Mouse (Mus musculus): Measurements from ENCODE around the gene Zfp568.
"Not testable (repeated sequence)": the region's sequence is repeated elsewhere in the genome, so short reads cannot be mapped to it uniquely, and the experiment has no call there.

The Zfp568 gene

DNA sequence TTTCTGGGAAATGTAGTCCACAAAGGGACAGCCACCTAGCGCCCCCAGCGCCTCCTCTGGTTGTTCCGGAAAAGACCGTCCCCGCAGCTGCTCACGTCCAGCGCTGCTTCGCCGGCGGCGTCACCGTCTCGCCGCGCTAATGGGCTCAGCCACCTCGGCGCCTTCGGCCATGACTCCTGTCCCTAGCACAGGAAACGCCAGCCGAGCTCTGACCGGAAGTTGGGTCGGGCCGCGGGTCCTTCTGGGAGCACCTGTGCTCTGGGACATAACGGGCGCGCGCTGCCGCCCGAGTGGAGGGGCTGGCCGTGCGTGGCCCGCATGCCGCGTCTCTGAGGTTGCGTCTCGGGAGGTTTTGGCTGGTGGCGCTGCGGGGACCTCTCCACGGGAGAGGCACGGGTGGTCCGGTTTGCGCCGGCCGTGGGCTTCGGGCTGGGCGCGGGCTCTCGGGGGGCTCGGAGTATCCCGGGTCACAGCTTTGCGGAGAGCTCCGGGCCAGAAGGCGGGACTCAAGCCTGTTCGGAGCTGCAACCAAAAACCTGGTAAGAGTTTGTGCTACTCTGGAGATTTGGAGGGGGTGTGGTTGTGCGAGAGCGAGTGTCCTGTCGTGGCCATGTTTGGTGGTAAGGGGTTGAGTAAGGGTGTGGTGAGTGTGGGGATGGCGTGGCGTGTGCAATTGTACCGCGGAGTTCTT, at the start of gene Zfp568:
TSS of gene Zfp568 (plus strand) at position 266 of the 691 bp plus-strand sequence.
- DNase-seq (ENCODE audit: low spot score in 2 of 2) = peak; percentile 85 to 93

DNA sequence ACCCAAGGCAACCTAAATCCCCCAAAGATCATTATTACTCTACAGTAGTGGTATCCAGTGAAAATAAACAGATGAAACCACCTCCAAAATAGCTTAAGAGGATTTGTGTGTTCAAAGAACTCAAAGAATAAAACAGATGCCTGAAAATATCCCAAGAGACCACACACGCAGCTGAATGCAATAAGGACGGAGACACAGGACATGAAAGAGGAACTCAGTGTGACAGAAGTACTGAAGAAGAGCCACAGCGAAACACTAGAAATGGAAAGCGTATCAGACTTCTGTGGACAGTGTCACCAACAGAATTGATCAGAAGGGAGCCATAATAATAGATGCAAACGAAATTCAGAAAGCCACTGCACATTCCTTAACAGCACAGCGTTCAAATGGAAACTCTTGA, 44.9 kb upstream of the Zfp568 start:
- DNase-seq (ENCODE audit: low spot score in 2 of 2) = no peak

DNA sequence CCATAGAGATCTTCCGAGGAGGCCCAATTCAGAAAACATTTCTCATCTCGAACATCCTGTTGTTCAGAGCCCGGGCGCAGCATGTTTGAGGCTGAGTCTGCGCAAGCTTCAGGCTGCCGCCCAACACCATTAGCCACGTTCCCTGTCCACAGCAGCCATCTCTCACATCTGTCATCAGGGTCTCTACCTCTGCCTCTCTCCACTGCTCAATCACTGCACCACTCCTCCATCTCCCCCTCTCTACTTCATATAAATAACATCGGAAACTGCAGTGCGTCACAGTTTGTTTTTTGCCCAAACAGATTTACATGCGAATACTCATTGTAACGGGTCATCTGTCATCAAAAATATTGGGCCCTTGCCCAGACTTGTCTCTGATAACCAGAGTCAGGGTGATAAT, 42.7 kb upstream of the Zfp568 start:
- no peak for DNase-seq (ENCODE audit: low spot score in 2 of 2)

DNA sequence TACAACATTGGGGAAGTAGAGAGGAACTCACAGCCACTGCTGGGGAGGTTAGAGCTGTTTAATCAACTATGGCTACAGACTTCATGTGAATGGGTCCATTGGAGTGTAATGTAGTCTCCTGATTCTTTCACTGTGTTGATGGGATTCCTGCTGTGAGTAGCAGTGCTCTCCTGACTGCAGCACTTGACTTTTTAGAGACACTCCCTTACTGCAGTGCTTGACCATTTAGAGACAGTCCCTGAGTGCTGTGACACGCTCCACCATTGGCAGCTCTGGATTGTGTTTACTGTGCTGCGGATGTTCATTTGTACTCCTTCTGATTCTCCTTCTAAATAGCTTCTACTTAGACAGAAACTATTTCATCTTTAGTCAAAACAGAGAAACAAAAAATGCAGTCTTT, 41.0 kb upstream of the Zfp568 start:
- DNase-seq (ENCODE audit: low spot score in 2 of 2) = no peak

DNA sequence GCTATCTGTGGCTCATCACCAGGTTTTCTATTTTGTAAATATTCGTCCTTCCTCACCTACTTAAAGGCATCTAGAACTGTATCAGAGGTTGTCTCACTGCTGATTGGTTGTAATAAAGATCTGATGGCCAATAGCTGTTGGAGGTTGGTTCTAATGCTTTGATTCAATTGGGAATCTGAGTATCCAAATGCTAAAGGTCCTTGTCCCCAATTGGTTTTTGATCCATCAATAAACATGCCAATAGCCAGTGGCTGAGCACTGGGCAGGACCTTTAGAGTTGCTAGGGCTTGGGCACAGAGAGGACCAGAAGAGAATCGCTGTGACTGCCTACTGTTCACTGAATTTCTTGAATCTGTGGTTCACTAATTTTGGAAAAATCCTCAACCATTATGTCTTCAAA, 40.0 kb upstream of the Zfp568 start:
- no peak for DNase-seq (ENCODE audit: low spot score in 2 of 2)

DNA sequence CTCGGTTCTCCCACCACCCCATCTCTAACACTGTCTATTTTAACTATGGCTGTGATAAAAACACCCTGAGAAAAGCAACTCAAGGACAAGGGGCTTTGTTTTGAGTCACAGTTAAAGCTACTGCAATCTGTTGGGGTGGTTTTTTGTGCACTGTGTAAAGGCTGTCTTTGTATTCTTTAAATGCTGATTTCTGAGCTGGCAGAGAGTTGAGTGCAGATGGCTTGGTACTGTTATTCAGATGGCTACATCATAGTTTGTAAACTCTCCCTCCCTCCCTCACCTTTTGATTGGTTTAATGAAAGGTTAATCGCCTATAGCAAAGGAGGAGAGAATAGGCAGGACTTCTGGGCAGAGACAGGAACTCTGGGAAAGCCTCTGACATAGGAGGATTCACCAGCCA, 39.6 kb upstream of the Zfp568 start:
- no peak for DNase-seq (ENCODE audit: low spot score in 2 of 2)

DNA sequence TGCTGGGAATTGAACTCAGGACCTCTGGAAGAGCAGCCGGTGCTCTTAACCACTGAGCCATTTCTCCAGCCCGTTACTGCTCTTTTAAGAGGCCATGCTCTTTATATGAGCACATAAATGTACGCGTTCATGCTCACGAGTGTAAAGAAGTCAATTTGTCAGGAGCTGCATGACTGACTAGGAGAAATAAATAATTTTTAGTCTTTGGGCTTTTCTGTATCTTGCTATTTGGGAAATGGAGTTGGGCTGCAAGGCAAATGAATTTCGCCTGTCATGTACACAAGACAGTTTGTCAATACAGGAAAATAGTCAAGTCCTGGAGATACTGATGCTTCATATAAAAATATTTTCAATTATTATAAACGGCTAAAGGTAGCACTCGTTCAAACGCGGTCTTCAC, 30.7 kb upstream of the Zfp568 start:
- DNase-seq (ENCODE audit: low spot score in 2 of 2) = no peak

DNA sequence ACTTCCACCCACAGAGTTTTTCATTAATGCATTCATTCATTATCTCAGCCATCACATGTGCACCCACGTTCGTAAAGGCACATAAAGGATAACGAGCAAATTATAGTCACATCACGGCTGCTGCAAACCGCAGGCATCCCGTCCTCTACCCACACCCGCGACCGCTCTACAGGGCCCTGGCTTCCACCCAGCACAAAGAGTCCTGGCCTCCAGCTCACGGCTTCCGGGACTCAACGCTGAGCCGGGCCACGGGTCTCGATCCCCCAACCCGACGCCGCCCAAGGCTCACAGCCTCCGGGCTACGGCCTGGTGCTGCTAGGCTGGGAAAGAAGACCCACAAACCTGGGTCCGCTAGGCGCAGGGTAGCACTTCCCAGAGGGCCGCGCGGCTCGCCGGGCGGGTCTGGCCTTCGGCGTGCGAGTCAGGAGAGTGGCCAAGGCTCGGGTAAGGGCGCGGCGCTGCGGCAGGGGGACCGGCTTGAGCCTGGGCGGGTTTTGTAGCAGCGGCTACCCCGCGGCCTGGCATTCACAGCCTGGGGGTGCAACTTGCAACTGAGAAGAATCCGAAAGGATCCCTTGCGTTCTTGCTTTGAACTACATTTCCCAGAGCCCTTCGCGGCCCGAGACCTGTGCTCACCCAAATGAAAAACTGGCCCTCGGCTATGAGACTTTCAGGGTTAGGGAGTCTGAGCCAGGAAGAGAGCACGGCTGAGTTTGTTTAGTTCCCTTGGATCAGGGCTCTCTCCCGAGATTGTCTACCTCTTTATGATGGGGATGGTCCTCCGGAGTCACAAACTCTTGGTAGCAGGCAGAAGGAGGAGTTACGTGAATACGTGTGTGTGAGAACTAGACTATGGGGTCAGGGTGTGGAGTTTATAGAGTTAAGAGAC, 30.0 kb upstream of the Zfp568 start, which contains the start of gene Zfp74:
TSS of gene Zfp74 (minus strand) at position 577 of the 889 bp plus-strand sequence.
- DNase-seq (ENCODE audit: low spot score in 2 of 2) = peak; percentile 44 to 64

DNA sequence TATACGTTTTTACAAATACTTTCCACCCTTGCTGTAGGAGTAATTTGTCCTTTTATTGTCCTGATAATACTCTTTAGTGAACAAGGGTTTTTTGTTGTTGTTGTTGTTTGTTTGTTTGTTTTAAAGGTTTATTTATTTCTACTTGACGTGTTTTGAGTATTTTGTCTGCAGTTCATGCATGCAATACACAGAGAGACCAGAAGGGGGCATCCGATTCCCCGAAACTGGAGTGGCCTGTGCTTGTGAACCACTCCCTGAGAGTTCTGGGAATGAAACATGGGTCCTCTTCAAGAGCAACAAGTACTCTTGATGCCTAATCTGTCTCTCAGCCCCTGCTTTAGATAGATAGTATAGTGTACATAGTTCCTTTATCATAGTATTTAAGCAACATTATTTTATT, 29.0 kb upstream of the Zfp568 start:
- DNase-seq (ENCODE audit: low spot score in 2 of 2) = peak in 1 of 2 experiments; percentile 32

DNA sequence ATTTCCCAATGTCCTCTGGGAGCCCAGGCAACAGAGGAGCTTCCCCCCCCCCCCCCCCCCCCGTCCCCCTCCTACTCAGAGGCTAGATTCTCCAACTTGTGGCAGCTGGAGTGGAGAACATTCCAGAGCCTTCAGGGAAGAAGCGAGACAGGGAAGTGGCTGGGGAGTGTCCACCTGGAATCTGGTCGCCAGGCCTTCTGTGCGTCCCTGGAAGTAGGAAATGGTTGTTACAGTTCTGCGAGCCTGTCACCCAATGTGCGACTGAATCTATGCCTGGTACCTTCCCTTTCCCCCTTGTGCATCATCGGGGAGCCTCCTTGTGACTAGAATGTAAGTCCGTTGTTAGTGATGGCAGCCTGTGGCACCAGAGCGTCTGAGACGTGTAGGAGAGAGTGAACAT, 27.5 kb upstream of the Zfp568 start:
- no peak for DNase-seq (ENCODE audit: low spot score in 2 of 2)

DNA sequence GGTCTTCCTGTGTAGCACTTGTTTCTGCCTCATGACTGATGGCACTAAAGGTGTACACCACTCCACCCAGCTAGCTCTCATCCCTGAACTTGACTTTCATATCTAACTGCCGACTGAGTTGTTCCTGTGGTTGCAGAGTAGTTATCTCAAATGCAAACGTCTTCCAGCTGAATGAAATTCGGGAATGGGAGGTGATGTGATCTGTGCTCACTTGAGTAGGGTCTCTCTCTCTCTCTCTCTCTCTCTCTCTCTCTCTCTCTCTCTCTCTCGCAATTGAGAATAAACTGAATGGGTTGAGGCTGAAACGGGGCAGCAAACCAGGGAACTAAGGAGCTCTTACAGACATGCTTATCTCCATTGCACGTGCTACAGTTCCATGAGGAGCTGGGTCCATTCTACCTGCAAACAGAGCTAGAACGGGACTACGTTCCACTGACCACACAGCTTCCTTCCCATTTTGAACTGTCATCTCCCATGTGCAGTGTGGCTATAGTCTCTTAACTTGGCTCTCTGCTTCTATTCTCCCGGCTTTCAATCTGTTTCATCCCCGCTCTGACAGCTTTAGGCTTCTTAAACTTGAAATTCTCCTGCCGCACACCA, 25.5 kb upstream of the Zfp568 start:
- DNase-seq (ENCODE audit: low spot score in 2 of 2) = no peak

DNA sequence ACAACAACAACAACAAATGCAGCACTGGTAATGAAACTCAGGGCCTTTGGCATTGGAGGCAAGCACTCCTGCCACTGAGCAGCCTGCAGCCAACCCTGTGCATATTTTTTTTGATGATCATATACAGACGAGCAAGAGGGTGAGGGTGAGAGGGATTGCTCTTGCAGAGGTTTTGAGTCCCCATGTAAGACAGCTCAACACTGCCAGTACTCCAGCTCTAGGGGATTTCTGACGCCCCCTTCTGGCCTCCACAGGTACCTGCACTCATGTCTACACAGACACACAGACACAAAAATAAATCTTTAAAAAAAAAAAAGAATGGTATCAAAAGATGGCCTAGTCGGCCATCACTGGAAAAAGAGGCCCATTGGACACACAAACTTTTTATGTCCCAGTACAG, 24.8 kb upstream of the Zfp568 start:
- DNase-seq (ENCODE audit: low spot score in 2 of 2) = no peak

DNA sequence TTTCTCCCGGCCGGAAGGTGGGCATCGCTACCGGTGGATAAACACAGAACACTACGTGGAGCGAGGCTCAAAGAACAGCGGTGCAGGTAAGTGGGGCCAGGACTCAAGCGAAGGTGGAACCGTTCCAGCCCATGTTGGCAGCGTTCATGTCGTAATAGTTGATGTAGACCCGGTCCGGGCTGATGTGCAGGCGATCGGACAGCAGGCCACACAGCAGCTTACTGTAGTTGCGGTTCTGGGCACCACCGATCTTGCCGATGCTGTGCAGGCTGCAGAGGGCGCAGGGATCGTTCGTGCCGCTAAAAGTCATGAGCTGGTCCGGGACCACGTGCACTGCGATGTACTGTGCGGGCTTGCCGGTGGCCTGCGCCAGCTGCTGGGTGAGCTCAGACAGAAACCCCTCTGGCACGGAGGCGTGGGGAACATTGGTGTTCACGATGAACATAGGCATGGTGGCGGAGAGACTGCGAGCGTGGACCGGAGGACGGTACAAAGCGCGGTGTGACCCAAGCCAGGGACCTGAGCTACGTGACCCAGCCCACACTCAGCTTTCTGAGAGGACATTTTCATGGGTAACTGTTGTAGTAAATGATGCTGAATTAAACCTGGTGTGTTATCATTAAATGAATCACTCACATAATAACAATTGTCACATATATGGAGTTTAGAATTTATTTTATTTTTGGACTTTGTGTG, 18.5 kb upstream of the Zfp568 start:
- not testable (repeated sequence) for DNase-seq (ENCODE audit: low spot score in 2 of 2)

DNA sequence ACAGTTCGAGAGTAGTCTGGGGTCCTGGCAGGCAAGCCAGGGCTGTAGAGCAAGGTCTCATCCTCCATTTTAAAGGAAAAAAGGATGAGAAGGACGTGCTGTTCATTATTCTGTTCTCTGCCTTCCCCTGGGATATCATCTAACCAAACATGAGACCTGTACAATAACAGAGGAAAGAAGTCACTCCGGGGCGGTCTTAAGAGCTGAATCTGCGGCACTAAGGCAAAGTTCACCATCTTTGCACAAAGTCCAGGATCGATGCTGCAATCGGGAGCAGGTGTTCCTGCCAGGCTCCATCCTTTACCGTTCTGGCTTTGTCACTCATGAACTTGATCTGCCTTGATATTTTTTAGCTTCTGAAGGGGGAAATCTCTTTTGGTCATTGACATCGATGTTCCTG, 13.1 kb upstream of the Zfp568 start:
- no peak for DNase-seq (ENCODE audit: low spot score in 2 of 2)

DNA sequence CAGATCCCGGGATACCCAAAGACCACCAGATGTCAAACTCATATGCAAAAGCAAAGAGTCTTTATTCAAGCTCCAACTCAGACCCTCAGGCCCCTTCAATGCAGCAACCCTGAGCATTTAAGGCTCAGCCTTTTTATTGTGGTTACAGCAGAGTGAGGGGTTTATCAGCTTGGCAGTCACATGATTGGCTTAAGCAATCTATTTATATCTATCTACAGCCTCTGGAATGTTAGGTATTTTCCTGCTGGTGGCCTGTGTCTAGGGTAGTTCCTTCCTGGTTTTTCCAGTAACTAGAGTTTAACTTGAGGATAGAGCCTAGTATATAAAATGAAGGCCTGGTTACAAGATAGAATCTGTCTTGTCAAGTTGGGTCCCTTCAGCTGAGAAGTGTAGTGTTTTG, 3.0 kb upstream of the Zfp568 start:
- no peak for DNase-seq (ENCODE audit: low spot score in 2 of 2)

DNA sequence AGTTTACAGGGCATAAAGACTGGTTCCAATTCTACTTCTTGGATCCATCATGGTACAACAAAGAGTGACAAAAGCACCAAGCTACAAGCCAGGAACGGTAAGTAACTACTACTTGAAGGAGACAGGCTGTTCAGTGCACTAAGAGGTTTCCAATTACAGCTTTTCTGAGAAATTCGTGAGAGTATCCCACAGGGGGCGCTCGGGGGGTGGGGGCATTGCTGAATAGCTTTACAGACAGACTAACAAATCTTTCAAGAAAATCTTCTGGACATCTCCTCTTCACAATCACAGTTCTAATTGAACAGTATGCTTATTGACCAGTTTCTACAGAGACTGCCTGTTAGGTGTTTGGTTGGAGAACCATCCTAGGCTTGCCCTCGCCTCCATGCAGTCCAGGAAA, 2.3 kb upstream of the Zfp568 start:
- no peak for DNase-seq (ENCODE audit: low spot score in 2 of 2)

DNA sequence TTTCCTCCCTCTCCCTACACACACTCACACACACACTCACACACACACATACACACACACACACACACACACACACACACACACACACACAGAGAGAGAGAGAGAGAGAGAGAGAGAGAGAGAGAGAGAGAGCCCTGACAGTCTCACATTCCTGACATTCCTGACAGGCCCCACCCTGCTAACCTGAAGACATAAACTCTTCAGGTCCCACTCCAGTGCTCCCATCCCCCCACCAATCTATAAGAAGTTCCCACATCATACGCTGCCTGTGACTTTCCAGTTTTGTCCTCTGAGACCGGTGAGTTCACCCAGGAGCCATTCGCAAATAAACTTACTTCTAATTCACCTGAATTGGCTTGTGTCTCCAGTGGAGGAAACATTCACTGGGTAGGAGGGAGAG, 1.9 kb upstream of the Zfp568 start:
- DNase-seq (ENCODE audit: low spot score in 2 of 2) = no peak

DNA sequence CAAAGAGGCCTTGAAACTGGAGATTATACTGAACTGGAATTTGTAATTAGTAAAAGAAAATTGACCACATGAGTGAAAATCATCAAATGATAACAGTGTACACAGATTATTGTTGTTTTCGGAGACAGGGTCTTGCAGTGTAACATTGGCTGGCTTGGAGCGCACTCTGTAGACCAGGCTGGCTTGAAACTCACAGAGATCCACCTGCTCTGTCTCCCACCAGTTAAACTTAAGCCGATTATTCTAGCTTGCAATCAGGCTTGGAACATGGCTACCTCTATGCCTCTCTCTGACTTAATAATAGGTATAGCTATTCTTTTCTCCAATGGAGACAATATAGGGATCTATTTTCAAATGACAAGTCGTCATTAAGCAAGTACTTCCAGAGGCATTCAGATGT, 1.4 kb upstream of the Zfp568 start:
- no peak for DNase-seq (ENCODE audit: low spot score in 2 of 2)

DNA sequence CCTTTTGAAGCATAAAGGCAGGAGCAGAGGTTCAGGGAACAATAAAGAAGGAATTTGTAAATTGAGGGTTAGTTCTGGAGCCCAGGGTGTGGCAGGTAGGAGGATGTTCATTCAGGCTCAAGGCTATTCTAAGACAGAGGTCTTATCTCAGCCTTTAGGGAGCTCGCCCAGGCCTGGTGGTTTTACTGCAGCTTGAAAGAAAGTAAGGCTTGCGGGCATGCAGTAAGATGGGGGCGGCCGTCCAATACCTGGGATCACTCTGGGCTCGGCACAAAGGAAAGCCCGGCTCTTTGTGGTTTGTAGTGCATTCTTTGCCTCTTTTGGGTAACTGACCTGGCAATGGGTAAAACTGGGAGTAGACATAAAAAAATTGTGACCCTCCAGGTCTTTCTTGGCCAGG, 824 bp upstream of the Zfp568 start:
- DNase-seq (ENCODE audit: low spot score in 2 of 2) = peak in 1 of 2 experiments; percentile 4

DNA sequence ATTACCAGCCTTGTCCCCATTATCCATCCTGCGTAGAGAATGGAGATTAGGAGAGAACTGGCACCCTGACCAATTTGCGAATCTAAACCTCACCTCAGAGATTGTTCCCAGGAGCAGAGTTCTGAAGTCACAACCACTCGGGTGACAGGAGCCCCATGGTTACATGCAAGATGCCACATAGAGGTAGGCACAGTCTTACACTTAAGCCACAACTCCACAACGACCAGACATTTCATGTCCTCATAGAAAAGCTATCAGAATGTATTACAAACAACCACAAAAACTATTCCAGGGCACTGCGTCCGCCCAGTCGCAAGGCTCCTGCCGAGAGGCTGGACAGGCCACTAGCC, 440 bp upstream of the Zfp568 start:
- DNase-seq (ENCODE audit: low spot score in 2 of 2) = no peak

DNA sequence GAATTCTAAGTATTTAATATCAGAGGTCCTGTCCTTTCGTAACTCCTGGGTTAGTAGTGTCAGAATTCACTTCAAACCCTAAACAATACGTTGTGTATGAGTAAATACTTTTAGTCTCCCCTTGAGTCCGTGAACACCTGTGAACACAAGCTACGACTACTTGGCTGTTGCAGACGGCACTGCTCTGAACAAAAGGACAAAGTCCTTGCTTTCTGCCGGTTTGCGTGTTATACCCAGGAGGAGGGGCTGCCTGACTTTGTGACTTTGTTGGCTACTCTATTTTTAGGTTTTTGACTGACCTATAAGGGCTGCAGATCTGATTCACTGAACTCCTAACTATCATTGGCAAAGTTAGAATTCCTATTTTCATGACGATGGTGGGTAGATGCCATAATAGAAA, 2.3 kb downstream of the Zfp568 start:
- DNase-seq (ENCODE audit: low spot score in 2 of 2) = no peak

DNA sequence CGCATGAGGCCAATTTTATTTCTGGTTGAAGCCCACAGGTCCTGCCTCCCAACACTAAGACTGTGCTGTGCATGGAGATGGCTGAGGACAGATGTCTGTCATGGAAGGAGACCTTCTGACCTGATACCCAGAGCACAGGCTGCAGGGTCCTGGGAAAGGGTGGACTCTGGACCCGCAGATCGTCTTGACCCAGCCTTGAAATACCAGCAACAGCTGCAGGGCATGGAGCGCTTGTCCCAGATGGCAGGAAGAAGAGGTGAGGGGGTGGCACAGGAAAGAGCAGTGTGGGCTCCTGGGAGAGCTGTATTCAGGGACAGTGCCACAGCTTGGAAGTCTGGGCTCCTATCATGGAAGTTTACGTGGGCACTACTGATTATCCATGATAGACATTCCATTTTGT, 3.8 kb downstream of the Zfp568 start:
- DNase-seq (ENCODE audit: low spot score in 2 of 2) = no peak
